Mouse (Mus musculus) neutrophil, adult 59 days (primary cell): ENCODE data around the gene Ahnak2. TPM values are rescaled to one million over a fixed set of nuclear protein-coding genes. Genes with fewer than 3 reads are reported as not detected.

Experiments
- total RNA-seq, 2 experiments: library from RNA; stranded (reverse); gene quantifications; 1 replicate in 1 of 2; 2 replicates in 1 of 2; pipeline ENCODE4 v1.2.4; 2023

Gene Ahnak2
- total RNA-seq = under 1 TPM; 0.47 to 0.53 TPM

DNA sequence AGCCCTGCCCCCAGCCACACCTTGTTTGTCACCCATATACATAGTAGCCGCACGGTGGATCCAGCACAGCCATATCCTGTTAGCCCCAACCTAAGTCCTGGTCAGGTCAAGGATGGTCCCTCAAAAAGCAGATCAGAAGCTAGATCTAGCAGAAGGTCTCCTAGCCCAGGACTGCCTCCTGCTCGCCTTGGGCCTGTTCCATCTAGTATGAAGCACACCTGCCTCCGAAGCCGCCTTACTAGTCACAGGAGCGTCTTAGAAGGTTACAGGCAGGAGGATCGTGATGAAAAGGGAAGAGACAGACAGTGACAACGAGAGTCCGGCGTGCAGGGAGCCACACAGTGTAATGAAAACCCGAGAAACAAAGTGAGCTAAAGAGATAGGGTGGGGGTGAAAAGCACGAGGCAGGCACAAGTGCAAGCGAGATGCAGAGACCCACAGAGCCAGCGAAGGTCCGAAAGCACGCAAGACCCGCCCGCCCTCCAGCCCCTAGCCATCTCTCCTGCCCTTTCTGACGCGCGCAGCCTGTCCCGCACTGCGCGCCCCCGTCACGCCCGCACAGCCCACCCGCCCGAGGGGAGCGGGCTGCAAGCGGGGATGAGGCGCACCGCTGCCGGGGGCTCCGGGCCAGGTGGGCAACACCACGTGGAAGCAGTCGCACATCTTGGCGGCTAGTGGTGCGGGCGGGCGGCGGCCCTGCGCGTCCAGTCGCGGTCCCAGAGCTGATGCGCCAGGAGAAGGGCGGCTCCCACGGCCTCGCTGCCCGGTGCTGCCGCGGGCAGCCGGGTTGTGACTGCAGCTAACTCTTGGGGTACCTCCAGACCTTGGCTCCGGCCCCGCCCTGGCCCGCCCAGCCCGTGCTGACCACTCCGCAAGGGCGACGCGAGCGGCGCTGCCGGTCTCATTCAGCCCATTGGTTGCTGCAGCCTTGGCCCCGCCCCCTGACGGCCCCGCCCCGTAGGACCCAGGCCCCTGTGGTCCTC, at the start of gene Ahnak2:
Ahnak2 (minus strand) TSS at position 794 of the 983 bp plus-strand sequence.

DNA sequence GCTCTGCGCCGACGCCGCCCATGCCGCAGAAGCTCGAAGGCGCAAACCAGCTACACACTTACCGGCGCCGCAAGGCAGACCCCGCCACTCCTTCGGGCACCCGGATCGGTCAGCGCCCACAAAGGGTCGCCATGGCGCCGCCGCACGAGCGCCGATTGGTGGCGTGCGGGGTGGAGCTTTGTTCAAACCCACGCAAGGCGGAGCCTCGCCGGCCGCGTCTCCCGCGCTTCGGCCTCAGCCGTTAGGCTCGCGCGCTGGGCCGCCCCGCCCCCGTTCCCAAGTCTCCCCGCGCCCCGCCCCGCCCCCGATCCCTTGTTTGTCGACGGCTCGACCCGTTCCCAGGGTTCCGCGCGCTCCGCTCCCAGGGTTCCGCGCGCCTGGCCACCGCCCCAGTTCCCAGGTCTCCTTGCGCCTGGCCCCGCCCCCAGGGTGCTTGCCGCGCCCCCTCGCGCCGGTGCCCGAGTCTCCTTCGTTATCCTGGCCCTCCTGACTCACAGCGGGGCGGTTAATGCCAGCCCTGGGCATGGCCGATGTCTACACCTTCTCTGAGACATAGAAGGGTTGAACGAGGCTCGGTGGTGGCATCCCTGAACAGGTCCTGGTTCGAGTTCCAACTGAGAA, 26.9 kb upstream of the Ahnak2 start, which contains the start of gene Cdca4:
Cdca4 (minus strand) TSS at position 180 of the 621 bp plus-strand sequence.

DNA sequence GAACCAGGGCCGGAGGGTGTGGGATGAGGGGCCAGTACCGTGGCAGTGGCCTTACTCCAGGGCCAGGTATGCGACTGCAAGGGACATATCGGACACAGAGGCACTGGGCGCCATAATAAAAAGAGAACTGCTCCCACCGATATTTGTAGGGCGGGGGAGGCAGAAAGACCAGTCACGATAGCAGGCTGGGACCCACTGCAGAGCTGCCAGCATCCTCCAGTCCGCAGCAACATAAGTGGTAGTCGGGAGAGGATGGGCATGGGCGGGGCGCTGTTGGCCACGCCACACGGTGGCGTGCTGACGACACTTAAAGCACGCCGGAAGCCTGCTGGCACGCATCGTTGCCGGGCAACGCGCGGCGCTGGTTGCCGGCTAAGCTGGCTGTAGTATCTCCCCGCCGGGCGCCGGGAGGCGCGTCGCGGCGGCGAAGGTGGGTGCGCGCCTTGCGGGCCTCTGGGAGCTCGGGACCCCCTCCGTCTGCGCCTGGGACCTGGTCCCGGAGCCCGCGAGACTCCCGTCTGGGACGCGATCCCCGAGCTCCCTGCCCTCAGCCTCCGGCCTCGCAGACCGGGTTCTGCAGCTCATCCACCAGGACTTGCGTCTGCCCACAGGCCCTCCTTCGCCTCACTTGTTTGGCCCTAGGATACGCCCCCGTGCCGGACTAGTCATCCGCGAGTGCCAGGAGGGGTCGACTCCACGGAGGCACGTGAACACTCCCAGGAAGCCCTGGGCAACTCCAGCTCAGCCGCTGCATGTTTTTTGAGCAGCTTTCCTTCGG, 6.3 kb upstream of the Ahnak2 start, which contains the start of gene Clba1:
Clba1 (plus strand) TSS at position 351 of the 778 bp plus-strand sequence.

DNA sequence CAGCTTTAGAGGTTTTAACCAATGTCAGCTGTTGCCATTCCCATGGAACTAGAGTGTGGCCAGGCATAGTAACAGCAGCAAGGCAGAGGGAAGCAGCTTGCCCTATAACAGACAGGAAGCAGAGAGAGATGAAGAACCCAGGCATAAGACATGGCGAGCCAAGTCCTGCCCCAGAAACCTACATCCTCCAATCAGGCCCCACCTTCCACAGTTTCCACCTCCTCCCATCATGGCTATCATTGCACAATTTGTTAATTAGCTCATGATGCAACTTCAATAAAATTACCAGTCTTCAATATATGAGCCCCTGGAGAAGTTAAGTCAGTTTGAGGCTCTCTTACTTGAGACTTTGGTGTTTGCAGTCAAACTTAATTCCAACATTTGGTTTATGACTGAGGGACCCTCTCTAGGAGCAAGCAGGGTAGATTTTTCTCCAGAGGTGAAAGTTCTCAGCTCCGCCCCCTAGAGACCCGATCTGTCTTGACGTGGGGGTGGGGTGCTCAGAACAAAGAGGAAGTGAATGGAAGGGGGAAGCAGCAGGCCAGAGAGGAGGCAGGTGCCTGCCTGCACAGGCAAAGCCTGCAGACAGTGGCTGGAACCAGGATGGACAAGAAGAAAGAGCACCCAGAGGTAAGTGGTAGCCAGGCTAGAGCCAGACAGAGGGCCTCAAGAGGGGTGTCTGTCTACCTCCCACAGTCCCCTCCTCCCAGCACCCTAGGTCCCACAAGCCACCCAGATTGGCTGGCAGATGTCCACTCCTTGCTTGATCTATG, 42.1 kb downstream of the Ahnak2 start, which contains the start of gene Pld4:
Pld4 (plus strand) TSS at position 502 of the 773 bp plus-strand sequence.

Other genes starting within 250 kb of the Ahnak2 start
- 10 to 100 TPM; 36.0 to 53.4 TPM for gene Inf2, start 213.9 kb downstream of the Ahnak2 start, total RNA-seq
- gene Adssl1, start 182.6 kb downstream of the Ahnak2 start, total RNA-seq = 10 to 100 TPM; 80.1 to 82.2 TPM
- gene Siva1, start 158.0 kb downstream of the Ahnak2 start, total RNA-seq = 10 to 100 TPM; 40.4 to 44.3 TPM
- 100 to 1,000 TPM; 181 to 197 TPM for gene Akt1, start 127.8 kb downstream of the Ahnak2 start, total RNA-seq
- 10 to 100 TPM; 18.4 to 19.4 TPM for gene Zbtb42, start 123.8 kb downstream of the Ahnak2 start, total RNA-seq
- 1 to 10 TPM in 1 of 2 experiments, under 1 TPM in 1; 0.80 to 1.0 TPM for gene Cep170b, start 82.2 kb downstream of the Ahnak2 start, total RNA-seq
- 100 to 1,000 TPM; 228 to 351 TPM for gene Pld4, start 42.0 kb downstream of the Ahnak2 start, total RNA-seq
- 1 to 10 TPM in 1 of 2 experiments, under 1 TPM in 1; 1.00 to 1.1 TPM for gene Clba1, start 6.3 kb upstream of the Ahnak2 start, total RNA-seq
- gene Cdca4, start 26.8 kb upstream of the Ahnak2 start, total RNA-seq = 10 to 100 TPM; 30.8 to 38.3 TPM
- 10 to 100 TPM; 25.5 to 28.0 TPM for gene Gpr132, start 65.6 kb upstream of the Ahnak2 start, total RNA-seq
- gene Jag2, start 127.1 kb upstream of the Ahnak2 start, total RNA-seq = 1 to 10 TPM in 1 of 2 experiments, under 1 TPM in 1; 0.18 to 1.6 TPM
- 10 to 100 TPM in 1 of 2 experiments, 1 to 10 TPM in 1; 8.3 to 10.0 TPM for gene Nudt14, start 139.5 kb upstream of the Ahnak2 start, total RNA-seq
- 1 to 10 TPM; 3.9 to 4.4 TPM for gene Btbd6, start 173.8 kb upstream of the Ahnak2 start, total RNA-seq
- 10 to 100 TPM; 67.0 to 70.7 TPM for gene Brf1, start 198.0 kb upstream of the Ahnak2 start, total RNA-seq
- 10 to 100 TPM; 55.3 to 75.9 TPM for gene Pacs2, start 211.9 kb upstream of the Ahnak2 start, total RNA-seq